ENCODE assay signal across 30 mouse cellular contexts in genomic region chr11:94464170-94464569, GRCm38 (mm10). TPM values are rescaled to one million over a fixed set of nuclear protein-coding genes. Genes with fewer than 3 reads are reported as not detected.
DNase-seq lines count a peak whose midpoint lies in the region; ATAC-seq and TF ChIP-seq lines count a peak whose summit lies in the region.
"Had no signal": no experiment of that assay in that cellular context is flagged by ENCODE, and none has a peak within 500 bp of the region (broad histone marks: within the 10 kb centered on the region; RNA-seq: fewer than 3 reads in every experiment).

No protein-coding gene starts in this region.

- no peak for TF ChIP-seq POLR2A in kidney, adult 2 months (IDR thresholded peaks at IDR 0.05; ENCODE audit: low read depth, low read length)

- peaks cover 59% of the 10 kb centered on the region for H3K4me1 ChIP-seq in hindbrain, embryonic 10.5 days (replicated peaks)
- H3K4me1 ChIP-seq in hindbrain, postnatal 0 days (ENCODE audit: insufficient read depth, low read length) = peaks cover 27% of the 10 kb centered on the region
- peaks cover 11% of the 10 kb centered on the region; the same call in 1 of the 2 replicates for H3K4me1 ChIP-seq in kidney, adult 2 months (ENCODE audit: control insufficient read depth, insufficient read depth, low read length)
- peaks cover 43% of the 10 kb centered on the region for H3K4me1 ChIP-seq in kidney, embryonic 16.5 days (ENCODE audit: insufficient read depth, low read length)
- H3K4me1 ChIP-seq in midbrain, embryonic 16.5 days (ENCODE audit: control insufficient read depth, insufficient read depth, low read length) = peaks cover 33% of the 10 kb centered on the region
- peaks cover 53% of the 10 kb centered on the region for H3K4me1 ChIP-seq in midbrain, embryonic 13.5 days (replicated peaks)
- H3K4me1 ChIP-seq in neural tube, embryonic 15.5 days = peaks cover 47% of the 10 kb centered on the region

- no peak overlapping the region for H3K4me2 ChIP-seq in hindbrain, postnatal 0 days (ENCODE audit: low read depth, low read length)
- H3K4me2 ChIP-seq in kidney, embryonic 16.5 days (replicated peaks; ENCODE audit: low read depth, low read length) = no peak overlapping the region
- H3K4me2 ChIP-seq in midbrain, embryonic 16.5 days (ENCODE audit: low read length) = no peak overlapping the region
- H3K4me2 ChIP-seq in midbrain, embryonic 13.5 days (replicated peaks) = no peak overlapping the region
- no peak overlapping the region for H3K4me2 ChIP-seq in neural tube, embryonic 15.5 days
- H3K4me2 ChIP-seq: heart, embryonic 11.5 days; lung, embryonic 15.5 days had no signal

- 55% methylated on average over 2 of the region's 2 CpGs for WGBS in hindbrain, embryonic 10.5 days
- 41% methylated on average over 2 of the region's 2 CpGs for WGBS in hindbrain, postnatal 0 days
- WGBS in kidney, adult 2 months = 40% methylated on average over 2 of the region's 2 CpGs
- 18% methylated on average over 2 of the region's 2 CpGs for WGBS in kidney, embryonic 16.5 days
- 28% methylated on average over 2 of the region's 2 CpGs for WGBS in midbrain, embryonic 16.5 days
- 48% methylated on average over 2 of the region's 2 CpGs for WGBS in midbrain, embryonic 13.5 days
- WGBS in neural tube, embryonic 15.5 days = 3% methylated on average over 2 of the region's 2 CpGs

- 0 out of 2 replicates have a peak overlapping the region, but pooled peaks have one; percentile 16 for H3K27ac ChIP-seq in hindbrain, embryonic 10.5 days
- no peak overlapping the region for H3K27ac ChIP-seq in hindbrain, postnatal 0 days
- no peak overlapping the region for H3K27ac ChIP-seq in kidney, adult 2 months (ENCODE audit: insufficient read depth, low read depth, low read length)
- H3K27ac ChIP-seq in kidney, embryonic 16.5 days (ENCODE audit: low read length) = no peak overlapping the region
- 0 out of 2 replicates have a peak overlapping the region, but pooled peaks have one; percentile 13 for H3K27ac ChIP-seq in midbrain, embryonic 16.5 days (ENCODE audit: low read length)
- no peak overlapping the region for H3K27ac ChIP-seq in midbrain, embryonic 13.5 days
- peak overlapping the region; percentile 63; the same call in 1 of the 2 replicates for H3K27ac ChIP-seq in neural tube, embryonic 15.5 days (replicated peaks)
- H3K27ac ChIP-seq: lung, embryonic 15.5 days had no signal

- no peak for ATAC-seq in hindbrain, postnatal 0 days
- no peak for ATAC-seq in kidney, embryonic 16.5 days (ENCODE audit: low FRiP score, low TSS enrichment)
- no peak for ATAC-seq in midbrain, embryonic 16.5 days
- no peak for ATAC-seq in midbrain, embryonic 13.5 days
- ATAC-seq in neural tube, embryonic 15.5 days (ENCODE audit: low FRiP score) = no peak
- ATAC-seq: forebrain, embryonic 14.5 days had no signal

- peaks cover 14% of the 10 kb centered on the region; the same call in 1 of the 2 replicates for H3K27me3 ChIP-seq in hindbrain, embryonic 10.5 days (ENCODE audit: insufficient read depth, poor library complexity, severe bottlenecking)
- no peaks in the 10 kb centered on the region for H3K27me3 ChIP-seq in hindbrain, postnatal 0 days (ENCODE audit: insufficient read depth, low read length)
- no peaks in the 10 kb centered on the region for H3K27me3 ChIP-seq in kidney, adult 2 months (replicated peaks; ENCODE audit: control insufficient read depth, insufficient read depth, low read length)
- no peaks in the 10 kb centered on the region for H3K27me3 ChIP-seq in kidney, embryonic 16.5 days (ENCODE audit: insufficient read depth, low read length)
- H3K27me3 ChIP-seq in midbrain, embryonic 16.5 days (ENCODE audit: control insufficient read depth, insufficient read depth, low read depth, low read length) = no peaks in the 10 kb centered on the region
- H3K27me3 ChIP-seq in midbrain, embryonic 13.5 days = no peaks in the 10 kb centered on the region
- H3K27me3 ChIP-seq in neural tube, embryonic 15.5 days (replicated peaks) = no peaks in the 10 kb centered on the region
- H3K27me3 ChIP-seq: lung, embryonic 15.5 days had no signal

- no peaks in the 10 kb centered on the region for H3K9me3 ChIP-seq in hindbrain, embryonic 10.5 days
- H3K9me3 ChIP-seq in hindbrain, postnatal 0 days (ENCODE audit: low read length) = no peaks in the 10 kb centered on the region
- H3K9me3 ChIP-seq in kidney, embryonic 16.5 days (ENCODE audit: low read length) = no peaks in the 10 kb centered on the region
- no peaks in the 10 kb centered on the region for H3K9me3 ChIP-seq in midbrain, embryonic 16.5 days (replicated peaks; ENCODE audit: control insufficient read depth, low read length, poor library complexity, severe bottlenecking)
- H3K9me3 ChIP-seq in midbrain, embryonic 13.5 days = no peaks in the 10 kb centered on the region
- no peaks in the 10 kb centered on the region for H3K9me3 ChIP-seq in neural tube, embryonic 15.5 days (replicated peaks)
- H3K9me3 ChIP-seq: G1E; lung, embryonic 15.5 days; midbrain, embryonic 10.5 days had no signal

- intact Hi-C loops in heart, postnatal 25 days (cut with DNase I) = no loop called here

- no peak for TF ChIP-seq CTCF in hindbrain, postnatal 0 days (IDR thresholded peaks at IDR 0.05; ENCODE audit: low read depth)
- TF ChIP-seq CTCF in kidney, adult 2 months (conservative IDR thresholded peaks at IDR 0.05; ENCODE audit: insufficient read depth, insufficient read length, low read depth, low read length) = no peak

- H3K4me3 ChIP-seq in hindbrain, embryonic 10.5 days = no peak overlapping the region
- no peak overlapping the region for H3K4me3 ChIP-seq in hindbrain, postnatal 0 days (ENCODE audit: low read length)
- H3K4me3 ChIP-seq in kidney, adult 2 months (ENCODE audit: insufficient read depth, low read depth, low read length) = no peak overlapping the region
- H3K4me3 ChIP-seq in kidney, embryonic 16.5 days (ENCODE audit: low read length) = no peak overlapping the region
- no peak overlapping the region for H3K4me3 ChIP-seq in midbrain, embryonic 16.5 days (ENCODE audit: low read depth, low read length)
- H3K4me3 ChIP-seq in midbrain, embryonic 13.5 days (replicated peaks) = no peak overlapping the region
- H3K4me3 ChIP-seq in neural tube, embryonic 15.5 days (replicated peaks) = no peak overlapping the region
- H3K4me3 ChIP-seq: lung, embryonic 15.5 days; midbrain, embryonic 10.5 days; myocyte had no signal

- no peak overlapping the region for H3K9ac ChIP-seq in hindbrain, postnatal 0 days (replicated peaks; ENCODE audit: low read length)
- no peak overlapping the region for H3K9ac ChIP-seq in kidney, embryonic 16.5 days (replicated peaks; ENCODE audit: low read length)
- no peak overlapping the region for H3K9ac ChIP-seq in midbrain, embryonic 16.5 days (ENCODE audit: low read depth, low read length)
- H3K9ac ChIP-seq in midbrain, embryonic 13.5 days (replicated peaks) = no peak overlapping the region
- no peak overlapping the region for H3K9ac ChIP-seq in neural tube, embryonic 15.5 days (replicated peaks)
- H3K9ac ChIP-seq: lung, embryonic 15.5 days had no signal

- H3K36me3 ChIP-seq in hindbrain, embryonic 10.5 days = peaks cover 37% of the 10 kb centered on the region
- H3K36me3 ChIP-seq in hindbrain, postnatal 0 days (ENCODE audit: insufficient read depth, low read length) = peaks cover 10% of the 10 kb centered on the region; the same call in 1 of the 2 replicates
- H3K36me3 ChIP-seq in kidney, adult 2 months (ENCODE audit: control insufficient read depth, insufficient read depth, low read length) = no peaks in the 10 kb centered on the region
- no peaks in the 10 kb centered on the region for H3K36me3 ChIP-seq in kidney, embryonic 16.5 days (ENCODE audit: insufficient read depth, low read length)
- peaks cover 8% of the 10 kb centered on the region for H3K36me3 ChIP-seq in midbrain, embryonic 16.5 days (ENCODE audit: control insufficient read depth, insufficient read depth, low read length)
- peaks cover 27% of the 10 kb centered on the region for H3K36me3 ChIP-seq in midbrain, embryonic 13.5 days
- peaks cover 15% of the 10 kb centered on the region for H3K36me3 ChIP-seq in neural tube, embryonic 15.5 days
- H3K36me3 ChIP-seq: G1E had no signal

- DNase-seq in hindbrain, embryonic 10.5 days (ENCODE audit: low spot score) = no peak
- DNase-seq in hindbrain, postnatal 0 days (ENCODE audit: low spot score) = no peak
- peak; percentile 63 for DNase-seq in kidney, adult 2 months
- no peak for DNase-seq in heart, postnatal 25 days (ENCODE audit: low spot score)
- DNase-seq: adrenal gland, adult 8-10 months; cerebellum, adult 11 months; cerebellum, adult 9-10 months; cerebellum, postnatal 36 days; gastrocnemius, postnatal 36 days; heart, adult 18-20 months; layer of hippocampus, postnatal 36 days; left cerebral cortex, postnatal 4 days; right cerebral cortex, adult 18-20 months; spleen, adult 18-20 months; thymus, postnatal 14 days had no signal

RNA-seq across cellular contexts. Expression of gene Cacna1g, which starts 9.8 kb away (rescaled TPM):
- 5.3 and 7.7 TPM in 2 replicates for polyA plus RNA-seq in hindbrain, embryonic 10.5 days (2016; fragmentation: Nextera tagmentation; extraction: Ambion mirVana)
- total RNA-seq in hindbrain, postnatal 0 days (2014; rRNA removed) = 87.7 and 90.3 TPM in 2 replicates
- polyA plus RNA-seq in hindbrain, postnatal 0 days (2015; fragmentation: Nextera tagmentation; extraction: Ambion mirVana) = 10.0 and 10.4 TPM in 2 replicates
- polyA plus RNA-seq in kidney, adult 2 months (2012; rRNA removed) = 7.6 and 10.2 TPM in 2 replicates
- polyA plus RNA-seq in kidney, embryonic 16.5 days (2015; fragmentation: Nextera tagmentation; extraction: Ambion mirVana) = 10.2 and 10.3 TPM in 2 replicates
- 18.4 and 21.2 TPM in 2 replicates for polyA plus RNA-seq in midbrain, embryonic 16.5 days (2015; fragmentation: Nextera tagmentation; extraction: Ambion mirVana)
- 10.5 and 12.4 TPM in 2 replicates for polyA plus RNA-seq in midbrain, embryonic 13.5 days (2015; fragmentation: Nextera tagmentation; extraction: Ambion mirVana)
- 12.8 and 14.7 TPM in 2 replicates for polyA plus RNA-seq in neural tube, embryonic 15.5 days (2015; fragmentation: Nextera tagmentation; extraction: Ambion mirVana)
- 10 to 100 TPM; 15.4 to 21.5 TPM for total RNA-seq in heart, postnatal 25 days (2021)
- total RNA-seq: hematopoietic stem cell, adult 5-6 weeks; megakaryocyte progenitor cell, adult 5-6 weeks had no signal
- polyA plus RNA-seq: G1E had no signal

RNA-seq across cellular contexts. Expression of gene Spata20, which starts 21.8 kb away (rescaled TPM):
- 0.05 TPM in 1 of 2 replicates, not detected in the other for polyA plus RNA-seq in hindbrain, embryonic 10.5 days (2016; fragmentation: Nextera tagmentation; extraction: Ambion mirVana)
- total RNA-seq in hindbrain, postnatal 0 days (2014; rRNA removed) = 1.5 and 11.8 TPM in 2 replicates
- 1.0 and 1.6 TPM in 2 replicates for polyA plus RNA-seq in hindbrain, postnatal 0 days (2015; fragmentation: Nextera tagmentation; extraction: Ambion mirVana)
- 1.1 TPM in 2 replicates for polyA plus RNA-seq in kidney, adult 2 months (2012; rRNA removed)
- 0.19 and 0.37 TPM in 2 replicates for polyA plus RNA-seq in kidney, embryonic 16.5 days (2015; fragmentation: Nextera tagmentation; extraction: Ambion mirVana)
- polyA plus RNA-seq in midbrain, embryonic 16.5 days (2015; fragmentation: Nextera tagmentation; extraction: Ambion mirVana) = 0.43 and 0.66 TPM in 2 replicates
- polyA plus RNA-seq in midbrain, embryonic 13.5 days (2015; fragmentation: Nextera tagmentation; extraction: Ambion mirVana) = 0.10 TPM in 1 of 2 replicates, not detected in the other
- polyA plus RNA-seq in neural tube, embryonic 15.5 days (2015; fragmentation: Nextera tagmentation; extraction: Ambion mirVana) = 0.28 and 0.42 TPM in 2 replicates
- total RNA-seq in heart, postnatal 25 days (2021) = under 1 TPM; 0.34 to 0.42 TPM
- total RNA-seq: adrenal gland, adult 8-10 months; G1E; gastrocnemius, adult 18-20 months; gastrocnemius, postnatal 36 days; hematopoietic stem cell, adult 5-6 weeks; liver, adult 2 months; megakaryocyte progenitor cell, adult 5-6 weeks had no signal
- polyA plus RNA-seq: G1E; heart, embryonic 11.5 days; liver, adult 2 months; liver, embryonic 16.5 days; midbrain, embryonic 10.5 days; myocyte had no signal

RNA-seq across cellular contexts. Expression of gene Epn3, which starts 35.6 kb away (rescaled TPM):
- 1.7 and 1.9 TPM in 2 replicates for polyA plus RNA-seq in hindbrain, embryonic 10.5 days (2016; fragmentation: Nextera tagmentation; extraction: Ambion mirVana)
- 2.7 and 6.2 TPM in 2 replicates for total RNA-seq in hindbrain, postnatal 0 days (2014; rRNA removed)
- polyA plus RNA-seq in hindbrain, postnatal 0 days (2015; fragmentation: Nextera tagmentation; extraction: Ambion mirVana) = 3.6 and 3.7 TPM in 2 replicates
- polyA plus RNA-seq in kidney, adult 2 months (2012; rRNA removed) = 35.6 and 36.4 TPM in 2 replicates
- 23.4 and 28.2 TPM in 2 replicates for polyA plus RNA-seq in kidney, embryonic 16.5 days (2015; fragmentation: Nextera tagmentation; extraction: Ambion mirVana)
- 0.43 and 0.57 TPM in 2 replicates for polyA plus RNA-seq in midbrain, embryonic 16.5 days (2015; fragmentation: Nextera tagmentation; extraction: Ambion mirVana)
- polyA plus RNA-seq in midbrain, embryonic 13.5 days (2015; fragmentation: Nextera tagmentation; extraction: Ambion mirVana) = 0.19 and 0.46 TPM in 2 replicates
- polyA plus RNA-seq in neural tube, embryonic 15.5 days (2015; fragmentation: Nextera tagmentation; extraction: Ambion mirVana) = 1.1 and 1.5 TPM in 2 replicates
- total RNA-seq in heart, postnatal 25 days (2021) = 10 to 100 TPM; 26.7 to 29.7 TPM
- total RNA-seq: G1E; gastrocnemius, adult 18-20 months; liver, adult 2 months; megakaryocyte progenitor cell, adult 5-6 weeks had no signal
- polyA plus RNA-seq: G1E had no signal

RNA-seq across cellular contexts. Expression of gene Mycbpap, which starts 57.4 kb away (rescaled TPM):
- 3.9 and 4.6 TPM in 2 replicates for polyA plus RNA-seq in hindbrain, embryonic 10.5 days (2016; fragmentation: Nextera tagmentation; extraction: Ambion mirVana)
- total RNA-seq in hindbrain, postnatal 0 days (2014; rRNA removed) = 2.3 and 4.8 TPM in 2 replicates
- polyA plus RNA-seq in hindbrain, postnatal 0 days (2015; fragmentation: Nextera tagmentation; extraction: Ambion mirVana) = 1.1 and 1.5 TPM in 2 replicates
- polyA plus RNA-seq in kidney, adult 2 months (2012; rRNA removed) = 5.0 TPM in 2 replicates
- 4.3 and 5.1 TPM in 2 replicates for polyA plus RNA-seq in kidney, embryonic 16.5 days (2015; fragmentation: Nextera tagmentation; extraction: Ambion mirVana)
- 4.9 and 5.6 TPM in 2 replicates for polyA plus RNA-seq in midbrain, embryonic 16.5 days (2015; fragmentation: Nextera tagmentation; extraction: Ambion mirVana)
- 2.4 and 3.6 TPM in 2 replicates for polyA plus RNA-seq in midbrain, embryonic 13.5 days (2015; fragmentation: Nextera tagmentation; extraction: Ambion mirVana)
- 2.0 and 2.8 TPM in 2 replicates for polyA plus RNA-seq in neural tube, embryonic 15.5 days (2015; fragmentation: Nextera tagmentation; extraction: Ambion mirVana)
- total RNA-seq in heart, postnatal 25 days (2021) = 1 to 10 TPM in 1 of 2 experiments, under 1 TPM in 1; 0.68 to 1.1 TPM
- total RNA-seq: G1E; gastrocnemius, adult 18-20 months; gastrocnemius, postnatal 36 days had no signal
- polyA plus RNA-seq: G1E; liver, embryonic 16.5 days had no signal

Comparison
In these comparisons a context has a peak if more than half of its experiments do, and no peak if none do; other contexts are left out.
1. H3K27ac ChIP-seq: peak in hindbrain, embryonic 10.5 days (single experiment), midbrain, embryonic 16.5 days (single experiment) and neural tube, embryonic 15.5 days (single experiment); none in hindbrain, postnatal 0 days (single experiment), kidney, adult 2 months (single experiment), kidney, embryonic 16.5 days (single experiment) and midbrain, embryonic 13.5 days (single experiment).